Mouse (Mus musculus) bone marrow macrophage, adult 2 months (primary cell): ENCODE data around the gene Ell. TPM values are rescaled to one million over a fixed set of nuclear protein-coding genes. Genes with fewer than 3 reads are reported as not detected.

Experiments used
- H3K27ac ChIP-seq: 2 replicates; pipeline ENCODE4 v1.5.1; 2012; ENCODE audit warnings: low read depth, low read length; ENCODE audit not compliant: insufficient read depth
- H3K4me1 ChIP-seq: 2 replicates; pipeline ENCODE4 v1.6.1; 2012; ENCODE audit warnings: low read length; ENCODE audit not compliant: control insufficient read depth, insufficient read depth
- H3K4me3 ChIP-seq: 2 replicates; pipeline ENCODE4 v1.5.1; 2012; ENCODE audit warnings: mild to moderate bottlenecking, low read length, moderate library complexity; ENCODE audit not compliant: insufficient read depth
- CTCF ChIP-seq: IDR thresholded peaks from 2 replicates; pipeline ENCODE4 v1.5.1; 2012; ENCODE audit warnings: low read depth, mild to moderate bottlenecking, low read length, moderate library complexity
- POLR2A ChIP-seq: IDR thresholded peaks from 2 replicates; pipeline ENCODE4 v1.6.1; 2012; ENCODE audit warnings: mild to moderate bottlenecking, low read depth, low read length, borderline replicate concordance
- polyA plus RNA-seq: library from polyadenylated mRNA; stranded (reverse); fragments of >200 nt; gene quantifications from 2 replicates; pipeline ENCODE4 v1.2.4, GENCODE M21; 2012; ENCODE audit not compliant: missing spikeins, insufficient read depth, insufficient read length

The Ell gene
- polyA plus RNA-seq, 1 experiment, result 17.1 TPM

- TF ChIP-seq POLR2A, result no peak
- no peak for TF ChIP-seq CTCF
- H3K4me3 ChIP-seq, result peak overlapping the region; percentile 84
Observed at GRCm38 (mm10) chr8:70605871-70606779, 66.9 kb downstream of the Ell start.

GRCm38 (mm10) chr8:70606780-70607602, 67.7 kb downstream of the Ell start:
- TF ChIP-seq POLR2A (no peak), CTCF (no peak)
- peak overlapping the region; percentile 76; the same call in 1 of the 2 replicates for H3K27ac ChIP-seq
- H3K4me1 ChIP-seq, result peaks cover 21% of the 10 kb centered on the region
- H3K4me3 ChIP-seq, result peak overlapping the region; percentile 84

More at GRCm38 (mm10) chr8:70605871-70606779, 66.9 kb downstream of the Ell start:
- Histone ChIP-seq H3K4me1 (peaks cover 24% of the 10 kb centered on the region), H3K27ac (no peak overlapping the region)

GRCm38 (mm10) chr8:70607603-70607897, 68.3 kb downstream of the Ell start:
- peak overlapping the region; percentile 84 for H3K4me3 ChIP-seq
- H3K4me1 ChIP-seq, result peaks cover 24% of the 10 kb centered on the region
- no peak for TF ChIP-seq POLR2A
- TF ChIP-seq CTCF, result no peak
- peak overlapping the region; percentile 76 for H3K27ac ChIP-seq

GRCm38 (mm10) chr8:70607898-70608748, 68.9 kb downstream of the Ell start:
- Histone ChIP-seq H3K27ac (peak overlapping the region; percentile 76), H3K4me1 (peaks cover 26% of the 10 kb centered on the region), H3K4me3 (peak overlapping the region; percentile 84)
- TF ChIP-seq CTCF (no peak), POLR2A (no peak)

GRCm38 (mm10) chr8:70608749-70609367, 69.6 kb downstream of the Ell start, which contains the start of gene Ssbp4:
Gene Ssbp4, minus strand, starts transcription at chr8:70608872.
- peak within 1 kb of the TSS; percentile 84 for H3K4me3 ChIP-seq
- peak within 1 kb of the TSS; percentile 99 for H3K27ac ChIP-seq
- peaks cover 34% of the 10 kb centered on the region for H3K4me1 ChIP-seq
- no peak for TF ChIP-seq POLR2A
- no peak for TF ChIP-seq CTCF

- TF ChIP-seq POLR2A, result 0 out of 2 replicates have a peak, but pooled peaks have one; percentile 71
- TF ChIP-seq CTCF, result no peak
- Histone ChIP-seq H3K27ac (peak overlapping the region; percentile 99), H3K4me3 (peak overlapping the region; percentile 84), H3K4me1 (peaks cover 38% of the 10 kb centered on the region)
Observed at GRCm38 (mm10) chr8:70609368-70609848, 70.2 kb downstream of the Ell start.

- H3K4me1 ChIP-seq, result peaks cover 42% of the 10 kb centered on the region
- H3K4me3 ChIP-seq, result peak overlapping the region; percentile 71
- TF ChIP-seq CTCF, result no peak
- no peak; the same call in 1 of the 2 replicates for TF ChIP-seq POLR2A
Observed at GRCm38 (mm10) chr8:70609849-70610795, 70.9 kb downstream of the Ell start.

More at GRCm38 (mm10) chr8:70609849-70610795, 70.9 kb downstream of the Ell start:
- H3K27ac ChIP-seq, result peak overlapping the region; percentile 99
